Mouse (Mus musculus) layer of hippocampus, postnatal 36 days (tissue): ENCODE measurements around the gene Gm26992. TPM values are rescaled to one million over a fixed set of nuclear protein-coding genes. Genes with fewer than 3 reads are reported as not detected.
A peak's percentile ranks its signal among the peaks of the same experiment; 100 is the strongest.

Experiments used
- DNase-seq, 2 experiments: peaks; one replicate each; pipeline ENCODE4 v3.0.0; 2022
- total RNA-seq, 2 experiments: library from RNA; stranded (reverse); gene quantifications; 2 replicates each; pipeline ENCODE4 v1.2.3; 2021

Gene Gm26992
- total RNA-seq, 2 experiments from 2014 or later: not detected

DNA sequence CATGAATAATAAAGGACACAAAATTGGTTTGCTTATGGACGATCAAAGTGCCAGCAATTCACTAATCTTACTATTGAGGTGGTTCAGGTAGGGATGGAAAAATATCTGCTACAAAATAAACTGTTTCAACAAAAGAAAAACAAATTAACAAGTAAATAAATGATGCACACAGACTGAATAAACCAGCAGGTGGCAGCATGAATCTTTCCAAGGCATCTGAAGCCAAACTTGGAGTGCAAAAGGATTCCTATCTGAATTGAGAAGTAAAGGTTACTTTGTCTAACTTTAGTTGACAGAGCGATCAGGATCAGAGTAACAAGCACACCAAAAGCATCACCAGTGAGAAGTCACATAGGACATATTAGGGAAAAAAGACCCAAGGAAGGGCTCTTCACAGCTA is 62.2 kb downstream of the Gm26992 start:
- peak in 1 of 2 experiments; percentile 58 for DNase-seq

DNA sequence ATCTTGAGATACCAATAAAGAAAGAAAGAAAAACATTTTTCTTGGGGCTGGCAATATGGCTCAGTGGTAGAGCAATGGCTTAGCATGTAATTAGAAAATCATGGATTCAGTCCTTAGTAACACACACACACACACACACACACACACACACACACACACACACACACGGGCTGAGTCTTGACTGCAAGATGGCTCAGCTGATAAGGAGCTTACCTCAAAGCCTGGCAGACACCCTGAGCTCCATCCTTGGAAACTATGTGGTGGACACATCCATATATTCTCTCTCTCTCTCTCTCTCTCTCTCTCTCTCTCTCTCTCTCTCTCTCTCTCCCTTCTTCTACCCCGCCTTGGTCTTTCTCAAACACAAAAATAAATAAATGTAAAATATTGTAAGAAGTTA is 69.0 kb downstream of the Gm26992 start:
- DNase-seq: no peak

DNA sequence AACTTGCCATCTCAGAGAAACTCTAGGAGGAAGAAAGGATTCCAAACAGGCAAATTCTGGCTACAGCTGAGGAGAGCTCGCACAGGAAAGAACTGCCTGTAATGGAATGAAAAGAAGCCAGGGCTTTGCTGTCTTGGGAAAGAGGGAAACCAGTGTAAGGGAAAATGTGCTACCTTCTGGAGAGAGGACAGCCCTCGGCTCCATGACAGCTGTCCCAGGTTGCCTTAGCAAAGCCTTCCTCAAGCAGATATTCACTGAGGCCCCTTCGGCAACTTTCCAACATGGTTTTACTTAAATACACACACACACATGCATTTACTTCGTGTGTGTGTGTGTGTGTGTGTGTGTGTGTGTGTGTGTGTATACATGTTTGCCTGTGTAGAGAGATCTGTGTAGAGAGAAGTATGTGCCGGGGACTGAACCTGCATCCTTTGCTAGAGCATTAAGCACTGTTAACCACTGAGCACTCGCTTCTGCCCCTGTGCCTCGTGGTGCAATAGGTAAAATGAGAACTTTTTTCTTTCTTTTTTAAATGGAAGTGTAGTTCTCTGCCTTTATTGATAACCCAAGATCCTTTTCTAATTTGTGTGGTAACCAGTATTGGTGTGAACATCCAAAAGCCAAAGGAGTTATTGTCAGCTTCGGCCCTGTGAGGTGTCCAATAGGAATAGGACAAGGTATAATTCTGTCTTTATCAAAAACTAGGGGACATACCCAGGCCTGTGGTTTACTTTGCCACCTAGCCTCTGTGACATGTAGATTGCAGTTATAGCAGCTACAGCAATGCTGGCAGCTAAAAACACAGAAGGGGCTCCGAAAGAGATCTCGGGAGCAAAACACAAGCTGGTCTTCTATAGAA is 70.8 kb downstream of the Gm26992 start:
- DNase-seq: no peak

DNA sequence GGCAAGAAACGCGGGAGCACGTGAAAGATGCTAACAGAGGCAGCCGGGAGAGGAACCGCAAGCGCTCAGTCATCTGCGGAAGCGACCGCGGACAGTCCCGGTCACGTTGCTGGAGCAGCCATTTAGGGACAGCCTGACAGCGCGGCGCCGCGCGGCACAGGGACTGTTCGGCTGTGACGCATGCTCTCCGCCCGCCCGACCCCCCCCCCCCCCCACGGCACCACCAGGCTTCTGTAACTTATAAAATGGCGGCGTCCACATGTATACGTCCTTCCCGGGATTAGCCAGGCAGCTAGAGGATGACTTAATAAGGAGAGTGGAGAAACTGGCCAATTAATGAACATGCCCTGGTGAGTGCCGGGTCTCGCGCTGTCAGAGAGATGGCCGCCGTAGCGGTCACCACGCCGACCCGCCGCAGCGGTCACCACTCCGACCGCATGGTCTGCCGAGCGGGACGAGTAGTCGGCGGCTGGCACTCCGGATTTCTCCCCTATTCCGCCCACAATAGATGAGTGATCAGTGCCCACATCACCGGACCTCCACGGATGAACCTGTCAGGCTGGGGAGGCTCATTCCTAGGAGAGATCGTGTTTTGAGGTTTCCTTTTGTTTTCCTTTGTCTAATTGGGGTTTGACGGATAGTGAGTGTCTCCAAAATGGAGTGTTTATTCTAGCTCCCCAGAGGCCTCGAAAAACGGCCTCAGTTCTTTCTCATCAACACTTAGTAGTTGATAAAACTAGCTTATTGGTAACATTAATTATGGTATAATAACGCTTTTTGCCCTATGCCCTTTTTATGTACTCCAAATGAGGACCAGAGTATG is 71.8 kb downstream of the Gm26992 start:
- peak; percentile 52 to 70 for DNase-seq

DNA sequence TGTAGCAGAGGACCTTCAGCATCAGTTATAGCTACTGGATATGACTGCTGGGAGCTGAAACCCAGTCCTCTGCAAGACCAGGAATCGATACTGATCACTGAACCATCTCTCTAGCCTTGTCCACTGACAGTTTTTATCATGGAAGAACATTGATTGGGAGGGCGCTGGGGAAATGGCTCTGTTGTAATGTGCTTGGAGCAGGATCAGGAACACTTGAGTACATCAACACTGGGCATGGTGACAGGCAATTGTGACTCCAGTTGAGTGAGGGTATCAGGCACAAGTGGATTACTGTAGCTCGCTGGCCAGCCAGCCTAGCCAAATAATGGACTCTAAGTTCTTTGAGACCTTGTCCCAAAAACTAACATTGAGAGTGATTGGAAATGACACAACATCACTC is 77.6 kb downstream of the Gm26992 start:
- no peak for DNase-seq

DNA sequence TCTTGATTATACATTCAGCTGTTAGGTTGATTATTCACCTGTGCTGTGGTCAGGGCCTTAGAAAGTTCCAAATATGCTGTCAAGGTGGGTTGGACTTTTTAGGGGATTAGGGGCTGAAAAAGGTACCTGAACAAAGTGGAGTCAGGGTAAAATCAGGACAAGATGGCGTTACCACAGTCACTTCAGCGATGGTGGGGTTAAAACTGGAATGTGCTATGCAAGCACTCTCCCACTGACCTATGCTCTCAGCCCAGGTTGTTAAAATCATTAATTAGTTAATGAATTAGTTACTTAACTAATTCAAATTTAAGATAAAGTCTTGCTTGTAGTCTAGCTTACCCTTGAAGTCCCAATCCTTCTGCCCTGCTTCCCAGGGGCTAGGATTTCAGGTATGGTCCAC is 78.3 kb downstream of the Gm26992 start:
- no peak for DNase-seq

DNA sequence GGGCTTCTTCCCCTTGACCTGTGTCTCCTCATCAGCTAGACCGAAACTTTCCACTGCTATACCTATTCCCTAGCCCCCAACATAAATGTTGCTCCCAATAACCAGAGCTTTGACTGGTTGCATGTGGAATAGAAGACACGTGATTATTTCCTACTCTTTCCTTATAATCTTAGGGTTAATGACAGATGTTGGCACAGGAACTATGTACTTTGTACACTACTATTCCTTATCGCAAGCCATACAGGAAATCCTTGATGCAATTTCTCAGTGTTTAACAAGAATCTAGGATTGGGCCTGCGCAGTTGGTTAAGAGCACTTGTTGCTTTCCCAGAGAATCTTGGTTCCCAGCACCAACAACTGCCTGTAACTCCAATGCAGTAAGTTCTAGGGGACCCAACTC is 86.4 kb downstream of the Gm26992 start:
- no peak for DNase-seq

DNA sequence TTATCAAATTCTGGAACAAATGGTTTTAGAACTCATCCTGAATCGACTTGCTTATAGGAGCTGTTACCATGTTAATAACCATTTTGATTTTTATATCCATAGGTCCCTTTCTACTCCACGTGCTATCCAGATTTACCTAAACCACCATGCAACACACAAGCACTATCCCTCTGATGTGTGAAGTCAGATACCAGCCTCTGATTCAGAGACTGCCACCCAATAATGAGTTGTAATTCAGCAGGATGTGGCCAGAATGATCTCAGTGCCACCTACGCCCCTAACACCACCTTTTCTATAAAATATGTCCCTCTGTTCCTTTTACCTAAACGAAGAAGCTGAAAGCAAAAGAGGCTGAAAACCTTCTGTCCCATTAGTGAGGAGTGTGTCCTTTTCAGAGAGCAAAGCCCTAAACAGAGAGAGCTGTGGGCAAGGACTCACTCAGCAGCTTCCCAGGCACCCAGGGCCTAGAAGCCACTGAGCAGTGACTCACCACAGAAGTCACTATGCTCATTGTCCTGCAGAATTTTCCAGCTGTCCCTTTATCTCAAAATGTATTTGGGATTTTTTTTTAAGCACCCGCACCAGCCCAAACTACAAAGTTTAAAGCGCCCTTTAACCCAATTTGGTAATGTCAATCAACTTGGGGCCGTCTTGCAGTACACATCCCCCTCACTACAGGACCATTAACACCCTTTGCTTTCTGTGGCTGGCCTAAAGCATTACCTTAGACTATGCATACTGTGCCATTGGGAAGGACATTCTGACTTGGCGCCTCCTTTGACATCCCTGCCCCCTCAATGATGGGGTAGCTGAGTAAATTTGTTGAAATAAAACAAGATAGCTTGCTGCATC is 87.6 kb downstream of the Gm26992 start:
- no peak for DNase-seq

DNA sequence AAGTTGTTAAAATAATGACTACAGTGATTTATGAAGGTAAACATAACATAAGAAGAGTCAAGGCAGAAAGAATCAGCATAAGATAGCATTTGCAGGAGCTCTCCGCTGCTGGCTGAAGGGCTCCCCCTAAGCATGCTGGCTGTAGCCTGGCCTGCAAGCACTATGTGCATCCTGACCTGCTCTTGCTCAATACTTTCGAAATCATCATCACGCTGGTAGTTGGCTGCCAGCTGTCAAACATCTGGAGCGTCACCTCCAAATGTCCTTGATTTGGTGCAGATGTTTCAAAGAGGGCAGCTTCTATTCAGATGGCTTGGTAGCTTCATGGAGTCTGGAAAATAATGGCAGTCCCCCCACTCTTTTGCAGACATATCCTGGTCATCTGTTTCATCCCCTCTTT is 93.0 kb downstream of the Gm26992 start:
- no peak for DNase-seq

DNA sequence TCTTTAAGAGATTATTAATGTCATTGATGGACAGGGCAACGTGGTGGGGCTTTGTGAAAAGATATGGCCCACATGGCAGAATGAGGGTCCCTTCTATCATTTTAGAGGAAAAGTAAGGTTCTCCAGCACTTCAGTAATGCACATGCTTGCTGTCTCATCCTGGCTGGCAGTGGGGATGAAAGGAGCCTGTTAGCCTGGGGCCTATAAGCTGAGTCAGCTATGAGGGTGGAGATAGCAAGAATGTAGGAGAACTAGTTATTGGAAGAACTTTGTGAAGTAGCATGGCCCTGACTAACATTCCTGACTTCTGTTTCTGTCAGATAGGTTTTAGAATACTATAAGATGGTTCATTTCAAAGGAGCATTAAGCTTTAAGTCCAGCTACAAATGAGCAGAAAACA is 93.5 kb downstream of the Gm26992 start:
- DNase-seq: no peak

DNA sequence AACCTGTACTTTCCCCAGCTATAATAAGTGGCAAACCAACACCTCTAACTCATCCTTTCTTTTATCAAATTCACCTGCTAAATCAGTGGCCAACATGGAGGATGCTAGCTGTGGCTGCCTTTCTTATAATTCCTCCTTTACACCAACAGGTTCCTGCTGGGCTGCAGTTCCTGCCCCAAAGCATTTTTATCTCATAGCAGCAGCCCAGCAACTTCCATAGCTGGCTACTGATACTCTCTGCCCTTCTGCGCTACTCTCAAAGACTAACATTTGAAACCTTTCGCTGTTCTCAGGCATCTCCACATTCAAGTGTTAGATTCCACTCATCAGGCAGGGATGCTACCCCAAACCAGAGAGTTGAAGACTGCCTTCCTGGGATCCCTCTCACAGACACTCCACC is 97.0 kb downstream of the Gm26992 start:
- DNase-seq: no peak

DNA sequence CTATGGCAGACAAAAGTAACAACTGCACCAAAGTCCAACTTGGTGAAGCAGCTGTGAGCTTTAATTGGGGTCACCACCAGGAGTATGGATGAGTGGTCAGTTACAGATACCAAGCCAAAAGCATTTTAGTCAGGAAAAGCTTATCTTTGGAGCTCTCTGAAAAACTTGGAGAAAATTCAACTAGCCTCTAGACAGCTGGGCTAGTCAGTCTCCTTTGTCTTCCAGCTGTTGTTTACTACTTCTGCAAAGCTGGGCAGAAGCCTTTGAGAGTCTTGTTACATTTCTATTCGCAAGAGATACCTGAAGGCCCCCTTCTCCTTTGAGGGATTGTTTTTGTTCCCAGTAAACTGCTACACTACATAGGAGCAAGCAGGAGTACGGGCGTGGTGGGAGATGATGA is 97.7 kb downstream of the Gm26992 start:
- no peak for DNase-seq

DNA sequence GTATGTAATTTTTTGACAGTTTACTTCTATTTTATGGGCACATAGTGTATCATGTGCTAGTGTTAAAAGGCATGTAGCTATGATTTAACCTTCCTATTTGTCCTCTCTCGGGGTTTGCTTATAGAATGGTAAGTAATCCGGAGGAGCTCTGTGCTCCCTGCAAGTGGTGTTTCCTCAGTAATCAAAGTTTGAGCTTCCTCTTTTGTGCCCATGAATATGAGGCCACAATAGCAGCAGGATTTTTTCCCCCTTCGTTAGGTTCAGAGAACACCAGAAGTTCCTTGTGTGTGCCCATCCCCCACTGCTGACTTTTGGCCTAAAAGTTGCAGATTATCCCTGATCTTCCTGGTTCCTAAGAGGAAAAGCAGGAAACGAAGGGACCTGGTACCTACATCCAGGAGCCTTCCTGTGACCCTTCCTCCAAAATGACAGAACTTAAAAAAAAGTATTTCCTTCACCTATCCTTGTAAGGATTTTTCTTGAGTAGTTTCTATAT is 99.5 kb downstream of the Gm26992 start:
- no peak for DNase-seq

DNA sequence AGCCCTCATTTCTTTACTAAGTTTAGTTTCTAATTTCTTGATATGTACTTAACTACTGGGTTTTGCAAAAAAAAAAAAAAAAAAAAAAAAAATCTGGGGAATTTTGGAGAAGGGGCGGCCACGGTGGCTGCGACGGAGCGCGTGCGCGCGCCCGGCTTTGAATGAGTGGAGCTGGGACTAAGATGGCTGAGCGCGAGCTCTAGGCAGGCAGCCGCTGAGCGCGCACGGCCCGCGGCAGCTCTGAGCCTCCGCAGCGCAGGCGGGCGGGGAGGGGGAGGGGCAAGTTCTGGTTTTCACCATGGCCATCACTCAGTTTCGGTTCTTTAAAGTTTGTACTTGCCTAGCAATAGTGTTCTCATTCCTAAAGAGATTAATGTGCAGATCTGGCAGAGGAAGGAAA is 107.4 kb downstream of the Gm26992 start:
- DNase-seq: peak; percentile 52 to 75

Other genes with a start within 250 kb of the Gm26992 start
- 10 to 100 TPM; 76.5 to 86.5 TPM for gene Nap1l2, start 235.4 kb upstream of the Gm26992 start, total RNA-seq
- not detected for gene Cdx4, start 100.6 kb upstream of the Gm26992 start, total RNA-seq
- 10 to 100 TPM; 21.4 TPM for gene Chic1, start 65.5 kb upstream of the Gm26992 start, total RNA-seq
- 1 to 10 TPM in 1 of 2 experiments, not detected in 1; 1.3 TPM for gene Tsx, start 7.5 kb upstream of the Gm26992 start, total RNA-seq
- not detected for gene Zcchc13, start 208.6 kb downstream of the Gm26992 start, total RNA-seq